ENCODE assay signal across 8 mouse cellular contexts in genomic region chr16:94527546-94527945, GRCm38 (mm10). TPM values are rescaled to one million over a fixed set of nuclear protein-coding genes. Genes with fewer than 3 reads are reported as not detected.
DNase-seq lines count a peak whose midpoint lies in the region; ATAC-seq lines count a peak whose summit lies in the region.

No protein-coding gene starts in this region.

- no peaks in the 10 kb centered on the region for H3K9me3 ChIP-seq in lung, embryonic 16.5 days (ENCODE audit: control insufficient read depth, low read length)
- no peaks in the 10 kb centered on the region for H3K9me3 ChIP-seq in forebrain, embryonic 10.5 days
- no peaks in the 10 kb centered on the region for H3K9me3 ChIP-seq in limb, embryonic 11.5 days (ENCODE audit: control insufficient read depth, low read length)

- ATAC-seq in lung, embryonic 16.5 days (ENCODE audit: low read depth) = no peak
- ATAC-seq in limb, embryonic 11.5 days (ENCODE audit: insufficient number of reproducible peaks, low FRiP score, low TSS enrichment, low read depth) = no peak

- no peak for DNase-seq in lung, postnatal 4 days
- DNase-seq in forebrain, embryonic 10.5 days (ENCODE audit: extremely low spot score, low spot score) = no peak
- no peak for DNase-seq in limb, embryonic 11.5 days (ENCODE audit: low spot score)
- peak; percentile 28 for DNase-seq in splenic B cell, adult 2 months (ENCODE audit: low read depth, low spot score)
- DNase-seq in spleen, postnatal 36 days (ENCODE audit: low spot score in 2 of 2) = no peak
- no peak for DNase-seq in adrenal gland, adult 18-20 months (ENCODE audit: low spot score in 2 of 2)
- no peak for DNase-seq in adrenal gland, postnatal 10 days

- 33% methylated on average over 3 of the region's 3 CpGs for WGBS in lung, embryonic 16.5 days
- WGBS in forebrain, embryonic 10.5 days = 73% methylated on average over 3 of the region's 3 CpGs
- 64% methylated on average over 3 of the region's 3 CpGs for WGBS in limb, embryonic 11.5 days

- H3K27ac ChIP-seq in lung, embryonic 16.5 days (ENCODE audit: low read length) = peak overlapping the region; percentile 98
- H3K27ac ChIP-seq in forebrain, embryonic 10.5 days = peak overlapping the region; percentile 88
- H3K27ac ChIP-seq in limb, embryonic 11.5 days (replicated peaks; ENCODE audit: low read depth, low read length) = peak overlapping the region; percentile 90; the same call in 1 of the 2 replicates

- H3K4me2 ChIP-seq in lung, embryonic 16.5 days (ENCODE audit: low read depth, low read length) = peak overlapping the region; percentile 76
- peak overlapping the region; percentile 67 for H3K4me2 ChIP-seq in limb, embryonic 11.5 days (ENCODE audit: low read depth, severe bottlenecking)

- peak overlapping the region; percentile 91 for H3K9ac ChIP-seq in lung, embryonic 16.5 days (ENCODE audit: low read length)
- H3K9ac ChIP-seq in limb, embryonic 11.5 days (ENCODE audit: low read length) = peak overlapping the region; percentile 82

- H3K4me3 ChIP-seq in lung, embryonic 16.5 days (ENCODE audit: low read length) = peak overlapping the region; percentile 89
- H3K4me3 ChIP-seq in forebrain, embryonic 10.5 days = peak overlapping the region; percentile 91
- H3K4me3 ChIP-seq in limb, embryonic 11.5 days (ENCODE audit: low read depth, low read length) = peak overlapping the region; percentile 80

- no peaks in the 10 kb centered on the region for H3K27me3 ChIP-seq in lung, embryonic 16.5 days (ENCODE audit: control insufficient read depth, insufficient read depth, low read depth, low read length)
- H3K27me3 ChIP-seq in forebrain, embryonic 10.5 days (ENCODE audit: poor library complexity, severe bottlenecking) = no peaks in the 10 kb centered on the region
- H3K27me3 ChIP-seq in limb, embryonic 11.5 days (ENCODE audit: control insufficient read depth, insufficient read depth, low read length) = no peaks in the 10 kb centered on the region
- no peaks in the 10 kb centered on the region for H3K27me3 ChIP-seq in splenic B cell, adult 2 months (ENCODE audit: control insufficient read depth, insufficient read depth, low read length, poor library complexity, severe bottlenecking)

- no peaks in the 10 kb centered on the region for H3K36me3 ChIP-seq in lung, embryonic 16.5 days (ENCODE audit: control insufficient read depth, insufficient read depth, low read length)
- H3K36me3 ChIP-seq in forebrain, embryonic 10.5 days (replicated peaks) = no peaks in the 10 kb centered on the region; the same call in 1 of the 2 replicates
- no peaks in the 10 kb centered on the region for H3K36me3 ChIP-seq in limb, embryonic 11.5 days (ENCODE audit: control insufficient read depth, insufficient read depth, low read length)
- no peaks in the 10 kb centered on the region for H3K36me3 ChIP-seq in splenic B cell, adult 2 months (ENCODE audit: control insufficient read depth, insufficient read depth, low read length, poor library complexity, severe bottlenecking)

- H3K4me1 ChIP-seq in lung, embryonic 16.5 days (replicated peaks; ENCODE audit: control insufficient read depth, insufficient read depth, low read length) = peaks cover 24% of the 10 kb centered on the region
- H3K4me1 ChIP-seq in forebrain, embryonic 10.5 days = peaks cover 30% of the 10 kb centered on the region
- H3K4me1 ChIP-seq in limb, embryonic 11.5 days (ENCODE audit: control insufficient read depth, insufficient read depth, low read length) = peaks cover 6% of the 10 kb centered on the region

RNA-seq across cellular contexts. Expression of gene Vps26c, which starts 0.9 kb away (rescaled TPM):
- polyA plus RNA-seq in lung, embryonic 16.5 days (2015; fragmentation: Nextera tagmentation; extraction: Ambion mirVana) = 57.8 and 68.0 TPM in 2 replicates
- polyA plus RNA-seq in forebrain, embryonic 10.5 days (2016; fragmentation: Nextera tagmentation; extraction: Ambion mirVana) = 55.8 and 56.1 TPM in 2 replicates
- polyA plus RNA-seq in limb, embryonic 11.5 days (2014; fragmentation: Nextera tagmentation; extraction: Ambion mirVana) = 49.3 and 51.7 TPM in 2 replicates
- total RNA-seq in adrenal gland, adult 18-20 months (2021) = 10 to 100 TPM; 54.0 to 54.3 TPM
- total RNA-seq in adrenal gland, postnatal 10 days (2021) = 10 to 100 TPM; 40.8 to 52.8 TPM

RNA-seq across cellular contexts. Expression of gene Dyrk1a, which starts 42.3 kb away (rescaled TPM):
- 8.0 and 9.0 TPM in 2 replicates for polyA plus RNA-seq in lung, embryonic 16.5 days (2015; fragmentation: Nextera tagmentation; extraction: Ambion mirVana)
- polyA plus RNA-seq in forebrain, embryonic 10.5 days (2016; fragmentation: Nextera tagmentation; extraction: Ambion mirVana) = 9.1 TPM in 2 replicates
- 12.1 and 13.4 TPM in 2 replicates for polyA plus RNA-seq in limb, embryonic 11.5 days (2014; fragmentation: Nextera tagmentation; extraction: Ambion mirVana)
- 10 to 100 TPM; 61.3 to 71.5 TPM for total RNA-seq in adrenal gland, adult 18-20 months (2021)
- 10 to 100 TPM; 59.7 to 62.7 TPM for total RNA-seq in adrenal gland, postnatal 10 days (2021)
